Mouse (Mus musculus) kidney, postnatal 36 days (tissue): ENCODE data around the gene Sprr4.
"Not testable (repeated sequence)": the region's sequence is repeated elsewhere in the genome, so short reads cannot be mapped to it uniquely, and the experiment has no call there.

Source experiments
- DNase-seq, 2 experiments: peaks; one replicate each; pipeline ENCODE4 v3.0.0; 2021 to 2022; ENCODE audit warnings: mixed read lengths in 2 of 2

The Sprr4 gene

DNA sequence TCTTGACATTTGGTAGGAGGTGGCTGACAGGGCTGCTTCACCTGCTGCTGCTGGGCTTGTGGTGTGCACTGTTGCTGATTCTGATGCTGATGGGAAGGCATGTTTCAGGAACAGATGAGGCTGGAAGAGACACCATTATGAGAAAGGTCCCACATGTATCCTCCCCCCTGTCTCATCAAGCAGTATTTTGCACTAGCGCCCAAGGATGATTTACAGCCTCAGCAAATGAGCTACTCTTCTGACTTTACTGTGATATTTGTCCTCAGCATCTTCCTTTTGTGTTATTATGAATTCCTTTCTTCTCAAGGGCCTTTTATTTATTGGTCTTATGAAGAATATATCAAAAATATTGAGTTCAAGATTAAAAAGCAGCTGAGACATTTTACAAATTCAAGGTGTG, at the start of gene Sprr4:
Sprr4 (minus strand) TSS at position 101 of the 400 bp plus-strand sequence.
- DNase-seq = no peak

DNA sequence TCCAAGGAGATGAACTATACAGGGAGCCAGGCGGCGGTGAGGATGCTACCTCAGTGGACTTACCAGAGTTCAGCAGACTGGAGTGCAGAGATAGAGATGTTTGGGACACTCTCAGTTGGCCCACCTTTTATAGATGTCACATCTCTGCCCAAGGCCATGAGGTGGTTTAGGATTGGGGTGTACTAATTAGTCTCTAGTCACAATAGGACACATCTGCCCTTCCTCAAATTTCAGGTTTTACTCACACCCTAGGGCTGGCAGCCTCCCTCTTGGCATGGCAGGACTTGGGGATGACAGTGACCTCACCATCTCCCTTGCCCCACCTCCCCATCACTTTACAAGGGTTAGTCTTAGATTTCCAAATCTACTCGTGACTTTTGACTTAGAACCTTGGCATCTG, 34.1 kb upstream of the Sprr4 start, which contains the start of gene 2310046K23Rik:
2310046K23Rik (minus strand) TSS at position 101 of the 400 bp plus-strand sequence.
- DNase-seq = no peak

DNA sequence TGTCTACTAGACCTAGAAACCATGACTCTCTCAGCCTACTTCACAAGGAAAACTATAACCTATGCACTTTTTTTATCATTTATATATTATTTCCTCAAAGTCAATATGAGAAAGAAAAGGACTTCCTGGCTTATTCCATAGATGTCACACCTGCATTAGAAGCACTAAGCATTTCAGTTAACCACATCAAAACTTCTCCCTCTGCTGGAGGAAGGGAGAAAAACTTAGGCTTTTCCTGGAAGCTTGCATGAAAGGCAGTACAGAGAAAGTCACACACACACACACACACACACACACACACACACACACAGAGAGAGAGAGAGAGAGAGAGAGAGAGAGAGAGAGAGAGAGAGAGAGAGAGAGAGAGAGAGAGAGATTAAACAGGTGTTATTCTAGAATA, 12.0 kb upstream of the Sprr4 start:
- DNase-seq = peak; percentile 5 to 14

GRCm38 (mm10) chr3:92510786-92511185, 10.5 kb upstream of the Sprr4 start:
- peak; percentile 26 to 69 for DNase-seq

GRCm38 (mm10) chr3:92508185-92508584, 7.9 kb upstream of the Sprr4 start:
- no peak for DNase-seq

DNA sequence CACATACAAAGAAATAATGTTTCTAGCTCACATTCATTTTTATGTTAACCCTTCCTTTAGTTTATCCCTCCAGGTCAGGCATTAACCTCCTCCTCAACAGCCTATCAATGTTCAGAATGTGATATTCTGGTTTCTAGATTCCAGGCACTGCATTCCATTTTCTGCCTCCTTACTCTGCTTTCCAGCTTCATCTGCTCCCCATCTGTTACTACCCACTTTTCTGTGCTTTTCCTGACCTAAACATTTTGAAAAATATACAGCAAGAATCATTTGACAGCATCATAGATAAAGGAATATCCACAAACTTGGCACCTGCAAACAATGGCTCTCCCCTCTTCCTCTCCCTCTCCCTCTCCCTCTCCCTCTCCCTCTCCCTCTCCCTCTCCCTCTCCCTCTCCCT, 3.2 kb upstream of the Sprr4 start:
- DNase-seq = no peak

DNA sequence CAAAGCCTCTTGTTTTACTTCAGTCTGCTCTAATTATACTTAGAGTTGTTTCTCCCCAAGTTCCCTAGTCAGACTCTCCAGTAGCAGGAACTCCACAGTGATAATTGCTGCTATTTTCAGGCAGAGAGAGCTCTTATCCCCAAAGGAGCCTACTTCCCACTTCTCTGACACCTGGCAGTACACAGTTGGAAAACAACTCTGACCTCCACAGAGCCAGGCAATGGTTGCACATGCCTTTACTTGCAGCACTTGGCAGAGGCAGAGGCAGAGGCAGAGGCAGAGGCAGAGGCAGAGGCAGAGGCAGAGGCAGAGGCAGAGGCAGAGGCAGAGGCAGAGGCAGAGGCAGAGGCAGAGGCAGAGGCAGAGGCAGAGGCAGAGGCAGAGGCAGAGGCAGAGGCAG, 10.0 kb downstream of the Sprr4 start:
- DNase-seq = not testable (repeated sequence)

GRCm38 (mm10) chr3:92486307-92486706, 14.0 kb downstream of the Sprr4 start:
- DNase-seq = no peak

DNA sequence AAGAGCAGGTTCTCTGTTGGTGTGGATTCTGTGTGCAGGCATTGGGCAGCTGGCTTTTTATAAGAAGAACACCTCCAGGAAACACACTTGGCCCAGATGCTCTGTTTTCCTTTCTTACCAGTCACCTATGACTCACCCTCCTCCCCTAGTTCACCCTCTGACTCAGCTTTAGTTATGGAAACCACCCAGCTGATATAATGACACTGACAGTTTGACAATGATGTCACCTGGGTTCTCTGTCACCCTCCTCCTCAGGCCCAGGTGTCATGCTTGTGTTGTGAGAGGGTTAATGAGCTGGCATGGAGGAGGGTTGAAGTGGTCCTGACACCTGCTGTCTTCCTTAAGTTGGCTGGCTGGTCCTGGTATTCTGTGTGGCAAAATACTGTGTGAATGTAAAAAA, 14.4 kb downstream of the Sprr4 start, which contains the start of gene Sprr1a:
Sprr1a (minus strand) TSS at position 33 of the 400 bp plus-strand sequence.
- DNase-seq = no peak

- DNase-seq = peak in 1 of 2 experiments; percentile 29
Measured at GRCm38 (mm10) chr3:92481249-92481648, 19.0 kb downstream of the Sprr4 start.

DNA sequence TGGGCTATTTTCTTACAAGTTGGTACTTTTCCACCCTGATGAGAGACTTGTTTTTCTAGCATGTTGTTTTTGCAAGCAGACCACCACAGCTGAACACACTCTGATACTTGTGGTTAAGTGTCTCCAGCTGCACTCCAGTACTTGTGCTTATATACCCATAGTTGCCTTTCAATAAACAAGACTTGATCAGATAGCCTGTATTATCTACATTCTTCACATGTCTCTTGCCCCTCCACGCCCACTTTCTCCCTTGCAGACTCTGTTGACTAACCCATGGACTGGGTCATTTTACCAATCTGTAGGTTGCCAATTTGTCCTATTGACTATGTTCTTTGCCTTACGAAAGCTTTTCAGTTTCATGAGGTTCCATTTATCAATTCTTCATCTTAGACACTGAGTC, 30.2 kb downstream of the Sprr4 start:
- no peak for DNase-seq

DNA sequence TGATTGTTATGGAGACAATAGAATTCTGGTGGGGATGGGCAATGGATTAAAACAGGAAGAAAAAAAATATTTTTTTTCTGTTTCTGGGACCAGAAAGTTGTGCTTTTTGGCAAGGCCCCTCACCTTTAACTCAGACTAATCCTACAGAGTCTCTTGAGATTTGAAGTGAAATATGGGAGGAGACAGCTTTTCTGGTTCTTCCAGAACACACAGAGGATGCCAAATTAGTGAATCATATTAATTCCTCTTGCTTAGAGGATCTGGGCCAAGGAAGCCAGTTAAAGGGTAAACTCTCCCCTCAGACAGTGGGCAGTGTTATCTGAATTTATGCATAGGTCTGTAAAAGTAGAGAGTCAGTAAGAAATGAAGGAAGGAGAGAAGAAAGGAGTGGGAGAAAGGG, 32.9 kb downstream of the Sprr4 start:
- no peak for DNase-seq

DNA sequence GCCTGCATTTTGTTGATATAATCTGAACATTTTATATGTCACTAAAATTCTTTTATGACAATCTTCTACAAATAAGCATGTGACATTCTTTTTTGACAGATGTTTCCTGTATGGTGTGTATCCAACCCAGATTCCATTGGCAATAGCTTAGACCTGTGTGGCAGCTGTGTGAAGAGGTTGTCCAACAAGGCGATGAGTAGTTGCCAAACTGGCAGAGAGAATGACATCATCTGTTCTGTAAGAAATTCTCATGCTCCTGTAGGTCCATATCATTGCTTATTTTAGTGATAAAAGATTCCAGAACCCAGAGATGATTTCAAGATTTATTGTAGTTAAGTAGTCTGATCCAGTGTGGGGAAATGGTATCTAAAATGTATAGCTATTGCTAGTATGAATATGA, 33.7 kb downstream of the Sprr4 start:
- no peak for DNase-seq

DNA sequence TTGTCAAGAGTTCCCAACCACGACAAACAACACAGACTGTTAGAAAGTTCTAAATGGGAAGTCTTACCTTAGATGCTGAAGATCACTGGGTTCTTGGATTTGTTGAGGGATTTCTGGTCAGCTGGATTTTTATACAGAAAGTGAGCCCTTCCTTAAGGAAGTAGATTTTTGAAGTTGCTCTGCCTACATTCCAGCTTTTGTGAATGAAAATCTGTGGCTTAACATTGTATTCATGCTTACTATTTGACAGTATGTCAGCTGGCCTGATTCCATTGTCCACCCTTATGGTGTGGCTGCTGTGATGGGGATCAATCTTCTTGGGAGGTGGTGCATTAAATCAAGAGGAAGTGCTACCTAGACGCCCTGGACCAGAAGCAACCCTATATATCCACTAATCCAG, 41.7 kb downstream of the Sprr4 start, which contains the start of gene Sprr3:
Sprr3 (minus strand) TSS at position 101 of the 400 bp plus-strand sequence.
- no peak for DNase-seq

GRCm38 (mm10) chr3:92455151-92455550, 45.1 kb downstream of the Sprr4 start:
- DNase-seq = no peak
